Mouse (Mus musculus): Measurements from ENCODE around the gene Pla2g2f. TPM values are rescaled to one million over a fixed set of nuclear protein-coding genes. Genes with fewer than 3 reads are reported as not detected.

Pla2g2f gene
- polyA plus RNA-seq, 1 experiment from 2014 or later, result not detected

DNA sequence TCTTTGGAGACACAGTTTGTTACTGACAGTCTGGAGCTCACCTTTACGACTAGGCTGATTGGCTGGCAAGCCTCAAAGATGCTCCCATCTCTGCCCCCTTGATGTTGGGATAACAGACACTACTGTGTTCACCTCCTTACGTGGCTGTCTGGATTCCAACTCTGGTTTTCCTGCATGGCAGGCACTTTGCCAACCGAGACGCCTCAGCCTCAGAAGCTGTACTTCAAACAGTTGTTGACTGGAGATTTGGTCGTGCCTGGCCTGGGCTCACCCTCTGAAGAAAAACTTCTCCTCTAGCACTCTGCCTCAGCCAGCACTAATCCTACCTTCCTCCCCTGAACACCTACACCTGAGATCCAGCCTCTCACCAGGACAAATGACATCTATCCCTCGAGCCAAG, 34.0 kb upstream of the Pla2g2f start:
- peaks cover 3% of the 10 kb centered on the region; the same call in 1 of the 2 replicates for H3K27me3 ChIP-seq
- 75% methylated on average over 6 of the region's 6 CpGs for WGBS
- no peaks in the 10 kb centered on the region for H3K9me3 ChIP-seq
- no peak overlapping the region for H3K4me3 ChIP-seq
- H3K4me2 ChIP-seq, result no peak overlapping the region
- ATAC-seq (ENCODE audit: low read depth), result no peak
- no peak overlapping the region for H3K27ac ChIP-seq (replicated peaks)
- no peak overlapping the region for H3K9ac ChIP-seq
- no peaks in the 10 kb centered on the region for H3K4me1 ChIP-seq (replicated peaks)
- no peaks in the 10 kb centered on the region for H3K36me3 ChIP-seq

DNA sequence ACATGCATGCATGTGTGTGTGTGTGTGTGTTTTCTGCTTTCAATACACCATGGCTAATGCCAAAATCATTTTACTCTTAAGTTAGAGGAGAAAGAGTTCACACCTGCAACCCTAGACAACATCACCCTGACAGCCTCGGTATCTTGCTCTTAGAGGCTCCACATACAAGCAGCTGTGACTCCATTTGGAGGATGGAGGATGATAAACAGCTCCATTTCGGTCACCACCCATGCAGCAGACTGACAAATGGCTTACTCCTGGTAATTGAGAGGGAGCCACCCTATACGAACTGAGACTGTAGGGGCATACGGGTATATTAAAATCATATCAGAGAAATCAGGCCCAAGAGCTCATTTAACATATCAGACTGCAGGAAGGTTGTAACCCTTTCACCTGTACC, 31.0 kb upstream of the Pla2g2f start:
- H3K4me2 ChIP-seq, result no peak overlapping the region
- no peak overlapping the region for H3K27ac ChIP-seq (replicated peaks)
- WGBS, result 74% methylated on average over 4 of the region's 4 CpGs
- no peaks in the 10 kb centered on the region for H3K9me3 ChIP-seq
- no peaks in the 10 kb centered on the region for H3K4me1 ChIP-seq (replicated peaks)
- no peak for ATAC-seq (ENCODE audit: low read depth)
- H3K36me3 ChIP-seq, result no peaks in the 10 kb centered on the region
- H3K27me3 ChIP-seq, result peaks cover 3% of the 10 kb centered on the region; the same call in 1 of the 2 replicates
- no peak overlapping the region for H3K4me3 ChIP-seq
- no peak overlapping the region for H3K9ac ChIP-seq

DNA sequence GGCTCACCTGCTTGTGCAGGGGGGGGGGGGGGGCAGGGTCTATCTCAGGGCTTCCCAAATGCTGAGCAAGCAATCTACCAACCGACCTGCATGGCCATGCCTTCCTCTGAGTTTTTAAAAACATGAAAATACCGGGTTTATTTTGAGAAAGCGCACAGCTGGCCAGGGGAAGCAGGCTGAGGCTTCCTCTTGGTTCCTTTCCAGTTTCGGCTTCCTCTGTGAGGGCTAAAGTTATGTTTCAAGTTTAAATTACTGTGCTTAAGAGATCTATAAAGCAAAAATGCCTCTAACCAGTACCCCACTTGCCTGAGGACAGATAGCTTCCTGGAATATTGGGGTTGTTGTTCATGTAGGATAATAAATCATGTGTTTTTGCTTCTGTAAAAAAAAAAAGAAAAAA, 28.7 kb upstream of the Pla2g2f start:
- 68% methylated on average over 4 of the region's 4 CpGs for WGBS
- no peaks in the 10 kb centered on the region for H3K4me1 ChIP-seq (replicated peaks)
- H3K4me3 ChIP-seq, result no peak overlapping the region
- no peaks in the 10 kb centered on the region for H3K9me3 ChIP-seq
- no peak for ATAC-seq (ENCODE audit: low read depth)
- H3K36me3 ChIP-seq, result no peaks in the 10 kb centered on the region
- no peak overlapping the region for H3K9ac ChIP-seq
- no peak overlapping the region for H3K27ac ChIP-seq (replicated peaks)
- H3K4me2 ChIP-seq, result no peak overlapping the region
- H3K27me3 ChIP-seq, result peaks cover 3% of the 10 kb centered on the region; the same call in 1 of the 2 replicates

DNA sequence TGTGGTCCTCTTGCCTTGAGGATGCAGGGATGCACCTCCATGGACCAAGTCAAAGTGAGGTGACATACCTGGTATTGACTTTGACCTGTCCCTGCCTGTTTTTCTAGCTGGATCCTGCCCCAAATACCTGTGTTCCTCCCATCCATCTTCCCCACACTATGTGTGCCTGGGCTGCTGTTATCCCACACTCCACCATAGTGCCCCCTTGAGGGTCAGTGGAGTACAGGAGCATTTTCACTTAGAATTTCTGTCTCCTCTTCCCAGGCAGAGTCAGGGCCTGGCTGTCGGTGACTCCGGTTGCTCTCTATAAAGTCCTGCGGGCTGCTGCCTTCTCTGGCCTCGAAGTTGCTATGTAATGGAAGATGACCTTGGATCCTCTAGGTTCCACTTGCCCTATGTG, 28.3 kb upstream of the Pla2g2f start:
- H3K4me2 ChIP-seq, result no peak overlapping the region
- 63% methylated on average over 4 of the region's 4 CpGs for WGBS
- H3K9me3 ChIP-seq, result no peaks in the 10 kb centered on the region
- no peaks in the 10 kb centered on the region for H3K4me1 ChIP-seq (replicated peaks)
- no peak overlapping the region for H3K4me3 ChIP-seq
- no peak overlapping the region for H3K9ac ChIP-seq
- H3K27me3 ChIP-seq, result peaks cover 3% of the 10 kb centered on the region; the same call in 1 of the 2 replicates
- ATAC-seq (ENCODE audit: low read depth), result no peak
- no peaks in the 10 kb centered on the region for H3K36me3 ChIP-seq
- H3K27ac ChIP-seq (replicated peaks), result no peak overlapping the region

DNA sequence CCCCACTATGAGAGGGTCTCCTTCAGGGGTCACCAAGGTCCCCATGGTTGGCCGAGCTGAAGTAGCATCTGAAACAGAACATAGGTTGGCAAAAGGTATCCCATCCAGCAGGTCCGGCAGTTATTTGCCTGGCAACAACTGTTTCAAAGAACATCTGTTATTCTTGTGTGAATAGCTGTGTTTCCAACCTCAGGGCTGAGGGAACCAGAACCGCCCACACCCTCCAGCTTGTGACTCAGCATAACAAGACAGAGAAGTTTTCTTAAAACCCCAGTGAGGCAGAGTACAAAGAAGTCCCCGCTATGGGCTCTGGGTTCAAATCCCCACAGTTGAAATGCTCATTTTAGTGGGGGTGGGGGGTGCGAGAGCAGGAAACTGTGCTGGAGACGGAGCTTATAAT, 24.7 kb upstream of the Pla2g2f start:
- Histone ChIP-seq H3K9ac (no peak overlapping the region), H3K4me2 (no peak overlapping the region), H3K4me1 (replicated peaks) (peaks cover 17% of the 10 kb centered on the region), H3K4me3 (no peak overlapping the region), H3K36me3 (no peaks in the 10 kb centered on the region), H3K9me3 (no peaks in the 10 kb centered on the region), H3K27ac (replicated peaks) (no peak overlapping the region), H3K27me3 (no peaks in the 10 kb centered on the region)
- no peak for ATAC-seq (ENCODE audit: low read depth)
- 78% methylated on average over 6 of the region's 6 CpGs for WGBS

DNA sequence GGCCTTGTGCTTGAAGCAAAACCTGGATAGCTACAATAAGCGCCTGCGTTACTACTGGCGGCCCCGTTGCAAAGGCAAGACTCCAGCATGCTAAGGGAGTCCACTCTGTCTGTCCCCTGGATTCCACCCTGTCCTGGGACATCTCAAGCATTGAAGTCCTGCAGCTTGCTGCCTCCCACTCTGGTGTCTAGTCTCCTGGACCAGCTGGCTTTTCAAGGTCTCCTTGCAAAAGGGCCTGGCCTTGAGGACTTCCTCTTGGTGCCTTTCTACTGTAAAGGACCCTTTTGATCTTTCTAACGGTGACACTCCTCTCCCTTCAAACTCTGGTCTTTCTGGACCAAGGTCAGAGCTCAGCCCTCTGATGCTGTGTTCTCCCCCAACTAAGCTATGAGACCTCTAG, 22.9 kb upstream of the Pla2g2f start:
- Histone ChIP-seq H3K9me3 (no peaks in the 10 kb centered on the region), H3K4me2 (no peak overlapping the region), H3K4me3 (no peak overlapping the region), H3K36me3 (no peaks in the 10 kb centered on the region), H3K27ac (replicated peaks) (no peak overlapping the region), H3K9ac (no peak overlapping the region), H3K4me1 (replicated peaks) (peaks cover 19% of the 10 kb centered on the region), H3K27me3 (no peaks in the 10 kb centered on the region)
- ATAC-seq (ENCODE audit: low read depth), result no peak
- WGBS, result 87% methylated on average over 5 of the region's 5 CpGs

DNA sequence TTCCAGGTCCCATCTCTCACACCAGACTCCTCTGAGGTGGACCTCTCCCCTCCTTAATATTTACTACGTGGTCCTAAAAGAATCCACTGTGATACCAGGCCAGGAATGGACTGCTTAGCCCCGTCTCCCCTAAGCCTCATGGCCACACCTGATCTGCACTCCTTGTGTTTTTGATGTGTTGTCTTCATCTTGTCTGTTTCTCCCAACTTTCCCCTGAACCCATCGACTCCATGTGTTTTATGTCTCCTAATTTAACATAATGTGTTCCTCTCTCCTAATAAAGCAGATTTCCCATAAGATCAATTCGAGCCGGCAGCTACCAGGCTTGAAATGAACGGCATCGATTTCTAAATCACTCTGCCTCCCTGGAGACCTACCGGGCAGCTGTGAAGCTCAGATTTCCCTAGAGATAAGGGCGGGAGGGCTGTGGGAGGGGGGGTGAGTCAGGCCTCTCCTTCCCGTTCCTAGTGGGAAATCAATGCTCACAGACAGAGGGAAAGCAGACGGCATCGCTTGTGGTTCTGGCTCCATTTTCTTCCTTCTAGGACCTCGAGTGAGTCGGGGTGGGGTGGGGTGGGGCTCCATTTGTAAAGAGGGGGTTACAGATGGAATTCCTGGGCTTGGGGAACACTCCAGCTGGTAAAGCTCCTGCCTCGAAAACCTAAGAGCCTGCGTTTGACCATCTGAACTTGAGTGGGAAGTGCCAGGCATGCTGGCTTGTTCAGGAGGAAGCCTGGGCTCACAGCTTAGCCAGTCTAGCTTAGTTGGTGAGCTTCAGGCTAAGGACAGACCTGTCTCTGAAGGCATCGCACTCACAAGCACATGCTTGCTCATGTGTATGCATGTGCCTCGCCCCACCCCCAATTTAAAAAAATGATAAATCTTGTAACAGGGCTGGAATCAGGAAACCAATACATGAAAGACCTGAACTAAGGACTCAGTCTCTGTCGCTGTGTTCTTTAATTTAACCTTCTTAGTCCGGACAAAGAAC, 20.3 kb upstream of the Pla2g2f start:
- H3K27me3 ChIP-seq, result no peaks in the 10 kb centered on the region
- ATAC-seq (ENCODE audit: low read depth), result peak; percentile 90
- H3K36me3 ChIP-seq, result no peaks in the 10 kb centered on the region
- H3K4me3 ChIP-seq, result no peak overlapping the region
- H3K27ac ChIP-seq (replicated peaks), result peak overlapping the region; percentile 91
- peaks cover 19% of the 10 kb centered on the region for H3K4me1 ChIP-seq (replicated peaks)
- H3K9me3 ChIP-seq, result no peaks in the 10 kb centered on the region
- 0 out of 2 replicates have a peak overlapping the region, but pooled peaks have one; percentile 22 for H3K9ac ChIP-seq
- H3K4me2 ChIP-seq, result 0 out of 2 replicates have a peak overlapping the region, but pooled peaks have one; percentile 9
- 37% methylated on average over 20 of the region's 20 CpGs for WGBS

DNA sequence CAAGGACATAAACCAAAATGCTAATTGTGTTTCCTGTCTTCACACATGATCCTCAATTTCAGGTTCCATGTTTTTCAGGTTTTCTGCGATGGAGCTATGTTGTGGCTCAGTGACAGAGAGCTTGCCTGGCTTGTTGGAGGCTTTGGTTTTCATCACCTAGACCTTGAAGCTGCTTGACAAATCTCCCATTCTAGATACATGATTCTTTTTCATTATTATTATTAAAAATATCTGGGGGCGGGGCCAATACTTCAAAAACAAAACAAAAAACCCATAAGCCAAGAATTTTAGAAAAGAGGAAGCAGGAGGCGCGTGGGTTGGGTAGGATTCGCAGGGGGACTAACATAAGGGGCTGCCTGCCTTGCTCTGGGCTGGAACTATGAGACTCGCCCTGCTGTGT, 18.0 kb upstream of the Pla2g2f start, which contains the start of gene Pla2g2d:
TSS of gene Pla2g2d (plus strand) at position 301 of the 400 bp plus-strand sequence.
- Histone ChIP-seq H3K4me3 (no peak within 1 kb of the TSS), H3K9ac (no peak within 1 kb of the TSS), H3K27ac (replicated peaks) (peak within 1 kb of the TSS; percentile 91), H3K9me3 (no peaks in the 10 kb centered on the region), H3K4me1 (replicated peaks) (peaks cover 19% of the 10 kb centered on the region), H3K27me3 (no peaks in the 10 kb centered on the region), H3K4me2 (no peak within 1 kb of the TSS), H3K36me3 (no peaks in the 10 kb centered on the region)
- ATAC-seq (ENCODE audit: low read depth), result no peak
- WGBS, result 86% methylated on average over 6 of the region's 6 CpGs

DNA sequence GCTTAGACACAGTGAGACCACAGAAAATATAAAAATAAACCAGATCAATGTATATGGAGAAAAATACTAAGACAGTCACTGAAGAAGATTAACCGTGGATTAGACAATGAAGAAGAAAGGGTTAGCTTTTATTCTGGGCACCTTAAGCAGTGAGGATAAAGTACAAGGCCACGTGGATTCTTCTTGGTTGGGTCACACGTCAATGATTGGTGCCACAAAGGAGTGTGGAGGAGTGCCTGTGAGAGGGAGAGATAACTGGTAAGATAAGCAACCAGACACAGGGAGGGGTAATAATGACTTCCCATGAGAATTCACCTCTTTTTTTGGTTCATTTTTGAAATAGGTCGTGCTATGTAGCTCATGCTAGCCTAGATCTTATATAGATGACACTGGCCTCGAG, 15.0 kb upstream of the Pla2g2f start:
- Histone ChIP-seq H3K4me1 (replicated peaks) (peaks cover 5% of the 10 kb centered on the region), H3K9ac (no peak overlapping the region), H3K9me3 (no peaks in the 10 kb centered on the region), H3K27ac (replicated peaks) (no peak overlapping the region), H3K4me2 (no peak overlapping the region), H3K4me3 (no peak overlapping the region), H3K27me3 (no peaks in the 10 kb centered on the region), H3K36me3 (no peaks in the 10 kb centered on the region)
- ATAC-seq (ENCODE audit: low read depth), result no peak
- WGBS, result 90% methylated on average over 5 of the region's 5 CpGs

DNA sequence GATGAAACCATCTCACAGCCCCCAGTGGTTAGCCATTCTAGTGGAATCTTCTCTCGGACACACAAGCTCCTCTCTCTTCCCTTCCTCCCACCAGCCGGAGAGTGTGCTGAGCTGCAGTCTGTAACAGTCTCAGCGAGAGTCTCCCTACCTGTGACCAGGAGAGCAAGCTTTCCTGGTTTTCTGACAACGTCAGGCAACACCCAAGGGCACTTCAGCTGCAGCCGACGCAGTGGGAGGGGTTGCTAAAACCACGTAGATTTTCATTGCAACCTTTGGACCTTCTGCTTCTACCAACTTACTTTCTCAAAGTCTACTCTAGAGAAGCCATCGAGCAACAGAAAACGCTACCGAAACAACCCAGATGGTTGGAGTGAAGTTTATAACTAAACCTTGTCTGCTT, 14.5 kb upstream of the Pla2g2f start:
- Histone ChIP-seq H3K4me2 (no peak overlapping the region), H3K36me3 (no peaks in the 10 kb centered on the region), H3K9me3 (no peaks in the 10 kb centered on the region), H3K4me1 (replicated peaks) (peaks cover 1% of the 10 kb centered on the region; the same call in 1 of the 2 replicates), H3K27ac (replicated peaks) (no peak overlapping the region), H3K4me3 (no peak overlapping the region), H3K9ac (no peak overlapping the region), H3K27me3 (no peaks in the 10 kb centered on the region)
- ATAC-seq (ENCODE audit: low read depth), result no peak
- 88% methylated on average over 10 of the region's 10 CpGs for WGBS

DNA sequence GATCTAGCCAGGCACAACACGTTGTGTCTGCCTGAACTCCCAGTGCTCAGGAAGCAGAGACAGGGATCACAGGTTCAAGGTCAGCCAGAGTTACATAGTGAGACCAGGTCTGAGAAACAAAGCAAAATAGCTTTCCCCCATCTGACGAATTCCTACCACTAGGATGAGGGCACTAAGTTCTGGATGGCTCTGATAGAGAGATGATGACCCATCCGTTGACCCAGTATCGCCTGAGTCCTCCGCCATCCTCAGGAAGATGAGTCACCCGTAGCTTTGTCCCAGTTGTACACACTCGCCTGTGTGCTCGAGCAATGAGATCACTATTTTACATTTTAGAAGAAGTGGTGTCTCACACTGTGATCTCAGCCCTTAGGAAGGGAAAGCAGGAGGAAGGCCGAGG, 4.8 kb upstream of the Pla2g2f start:
- 87% methylated on average over 9 of the region's 9 CpGs for WGBS
- no peak for ATAC-seq (ENCODE audit: low read depth)

DNA sequence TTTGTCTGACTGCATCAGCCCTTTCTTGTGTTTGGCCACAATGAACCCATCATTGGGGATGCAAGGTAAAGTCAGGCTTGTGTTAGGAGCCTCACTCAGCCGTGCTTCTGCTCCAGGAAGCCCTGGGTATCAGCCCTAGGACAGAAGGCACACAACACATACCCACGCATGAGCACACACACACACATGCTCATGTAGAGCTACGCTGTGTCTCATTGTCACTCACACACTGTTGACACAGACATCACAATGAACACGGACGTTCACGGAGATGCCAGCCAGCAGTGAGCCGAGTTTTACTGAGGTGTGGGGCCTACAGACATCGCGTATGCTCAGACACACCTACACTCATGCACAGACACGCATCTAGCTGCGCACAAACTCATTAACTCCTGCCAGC, 1.4 kb downstream of the Pla2g2f start:
- H3K27ac ChIP-seq (replicated peaks), result peak overlapping the region; percentile 24; the same call in 1 of the 2 replicates
- H3K9me3 ChIP-seq, result no peaks in the 10 kb centered on the region

More for the DNA sequence above, 4.8 kb upstream of the Pla2g2f start:
- H3K4me2 ChIP-seq, result no peak overlapping the region
- no peaks in the 10 kb centered on the region for H3K27me3 ChIP-seq
- H3K36me3 ChIP-seq, result no peaks in the 10 kb centered on the region
- no peak overlapping the region for H3K9ac ChIP-seq
- no peak overlapping the region for H3K27ac ChIP-seq (replicated peaks)
- H3K4me3 ChIP-seq, result no peak overlapping the region
- H3K9me3 ChIP-seq, result no peaks in the 10 kb centered on the region
- H3K4me1 ChIP-seq (replicated peaks), result no peaks in the 10 kb centered on the region

More for the DNA sequence above, 1.4 kb downstream of the Pla2g2f start:
- no peak overlapping the region for H3K9ac ChIP-seq
- no peak overlapping the region for H3K4me3 ChIP-seq
- WGBS, result 76% methylated on average over 11 of the region's 11 CpGs
- no peak overlapping the region for H3K4me2 ChIP-seq
- no peaks in the 10 kb centered on the region for H3K36me3 ChIP-seq
- H3K27me3 ChIP-seq, result no peaks in the 10 kb centered on the region
- peaks cover 17% of the 10 kb centered on the region for H3K4me1 ChIP-seq (replicated peaks)
- no peak for ATAC-seq (ENCODE audit: low read depth)

Data from neural tube, embryonic 13.5 days (tissue).